Mouse (Mus musculus): ENCODE data around the gene Arhgap35. TPM values are rescaled to one million over a fixed set of nuclear protein-coding genes. Genes with fewer than 3 reads are reported as not detected.

The Arhgap35 gene
- polyA plus RNA-seq, 1 experiment = 13.4 TPM

DNA sequence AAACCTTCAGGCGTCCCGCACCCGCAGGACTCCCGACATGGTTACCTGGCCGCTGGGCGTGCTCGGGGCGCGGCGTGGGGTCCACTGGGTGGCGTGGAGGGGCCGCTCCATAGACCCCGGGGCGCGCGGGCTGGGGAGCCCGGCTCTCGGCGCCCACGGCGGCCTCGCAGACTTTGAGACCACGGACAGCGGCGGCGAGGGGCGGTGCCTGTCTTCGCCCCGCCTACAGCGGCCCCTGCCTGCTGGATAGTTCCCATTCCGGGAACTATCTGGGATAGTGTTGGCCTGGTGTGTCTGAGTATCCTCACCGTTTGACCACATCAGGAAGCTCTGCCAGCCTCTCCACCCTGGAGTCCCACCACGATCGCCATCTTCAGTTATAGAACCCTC lies 138.2 kb downstream of the Arhgap35 start:
- DNase-seq = no peak
- TF ChIP-seq POLR2A (IDR thresholded peaks at IDR 0.05; ENCODE audit: control insufficient read depth, extremely low read depth, insufficient read depth, low read length, poor library complexity) = no peak
- TF ChIP-seq CTCF (IDR thresholded peaks at IDR 0.05; ENCODE audit: borderline replicate concordance, control insufficient read depth, extremely low read depth, insufficient read depth, low read length, poor library complexity) = no peak
- WGBS = 10% methylated on average over 32 of the region's 34 CpGs
- Histone ChIP-seq H3K27me3 (ENCODE audit: control insufficient read depth, insufficient read depth, low read length) (peaks cover 33% of the 10 kb centered on the region), H3K4me3 (ENCODE audit: control insufficient read depth, insufficient read depth, low read length) (no peak overlapping the region), H3K27ac (ENCODE audit: control insufficient read depth, insufficient read depth, low read length) (no peak overlapping the region), H3K36me3 (ENCODE audit: control insufficient read depth, insufficient read depth, low read length) (no peaks in the 10 kb centered on the region), H3K4me1 (replicated peaks; ENCODE audit: control insufficient read depth, insufficient read depth, low read length) (no peaks in the 10 kb centered on the region; the same call in 1 of the 2 replicates)

DNA sequence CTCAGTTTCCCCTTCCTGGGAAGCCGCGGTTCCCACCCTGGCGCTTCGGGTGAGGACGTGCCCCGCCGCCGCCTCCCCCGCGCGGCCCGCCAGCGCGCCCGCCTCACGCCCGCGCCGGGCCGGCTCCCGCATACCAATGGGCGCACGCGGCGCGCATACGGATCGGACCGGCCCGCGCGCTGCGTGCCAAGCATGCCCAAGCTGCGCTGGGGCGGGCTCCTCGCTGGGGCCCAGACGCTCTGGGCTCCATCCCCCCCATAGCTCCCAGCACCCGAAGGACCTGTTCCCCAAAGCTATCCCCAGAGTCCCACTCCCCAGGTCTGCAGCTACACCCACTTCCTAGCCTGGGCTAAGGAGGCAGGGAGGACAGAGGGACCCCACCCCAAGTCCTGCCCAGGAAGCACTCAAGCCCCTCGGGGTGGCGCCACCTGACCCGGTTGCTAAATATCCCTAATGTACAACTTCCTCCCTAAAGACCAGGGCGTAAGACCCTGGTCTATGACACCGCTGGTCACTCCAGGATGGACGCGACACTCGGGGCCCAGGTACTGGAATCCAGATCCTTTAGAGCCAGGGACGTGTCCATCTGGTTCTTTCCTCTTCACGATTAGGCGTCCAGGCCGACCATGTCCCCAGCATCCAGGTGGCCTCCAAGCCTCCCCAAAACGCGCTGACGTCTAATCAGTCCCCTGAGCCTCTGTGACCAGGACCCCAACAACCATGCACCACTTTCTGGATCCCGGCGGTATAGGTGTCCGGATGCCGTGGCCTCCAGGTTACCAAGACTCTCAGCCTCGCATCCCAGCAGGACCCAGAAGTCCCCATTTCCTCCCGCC lies 138.8 kb downstream of the Arhgap35 start:
- H3K27me3 ChIP-seq (ENCODE audit: control insufficient read depth, insufficient read depth, low read length) = peaks cover 33% of the 10 kb centered on the region
- H3K4me3 ChIP-seq (ENCODE audit: control insufficient read depth, insufficient read depth, low read length) = no peak overlapping the region
- TF ChIP-seq POLR2A (IDR thresholded peaks at IDR 0.05; ENCODE audit: control insufficient read depth, extremely low read depth, insufficient read depth, low read length, poor library complexity) (no peak), CTCF (IDR thresholded peaks at IDR 0.05; ENCODE audit: borderline replicate concordance, control insufficient read depth, extremely low read depth, insufficient read depth, low read length, poor library complexity) (no peak)
- H3K27ac ChIP-seq (ENCODE audit: control insufficient read depth, insufficient read depth, low read length) = no peak overlapping the region
- DNase-seq = no peak
- no peaks in the 10 kb centered on the region; the same call in 1 of the 2 replicates for H3K4me1 ChIP-seq (replicated peaks; ENCODE audit: control insufficient read depth, insufficient read depth, low read length)
- H3K36me3 ChIP-seq (ENCODE audit: control insufficient read depth, insufficient read depth, low read length) = no peaks in the 10 kb centered on the region
- WGBS = 7% methylated on average over 59 of the region's 59 CpGs

DNA sequence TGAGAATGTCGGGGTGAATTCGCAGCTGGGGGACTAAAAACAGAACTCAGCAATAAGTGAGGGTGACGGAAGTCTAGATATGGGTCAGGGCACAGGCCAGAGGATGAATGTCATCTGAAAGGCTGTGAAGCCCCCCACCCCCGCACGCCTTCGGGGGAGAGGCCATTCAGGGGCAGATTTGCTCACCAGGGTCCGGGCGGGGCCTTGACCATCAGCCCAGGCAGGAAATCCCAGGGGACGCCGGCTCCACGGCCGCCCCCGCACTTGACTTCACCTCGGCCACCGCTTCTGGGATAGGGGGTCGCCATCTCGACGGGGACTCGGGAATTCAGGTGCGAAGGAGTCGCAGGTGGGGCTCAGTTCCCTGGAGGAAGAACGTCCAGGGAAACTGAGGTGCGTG lies 139.5 kb downstream of the Arhgap35 start:
- 11% methylated on average over 23 of the region's 23 CpGs for WGBS
- Histone ChIP-seq H3K27me3 (ENCODE audit: control insufficient read depth, insufficient read depth, low read length) (peaks cover 33% of the 10 kb centered on the region), H3K4me3 (ENCODE audit: control insufficient read depth, insufficient read depth, low read length) (no peak overlapping the region), H3K36me3 (ENCODE audit: control insufficient read depth, insufficient read depth, low read length) (no peaks in the 10 kb centered on the region), H3K27ac (ENCODE audit: control insufficient read depth, insufficient read depth, low read length) (no peak overlapping the region), H3K4me1 (replicated peaks; ENCODE audit: control insufficient read depth, insufficient read depth, low read length) (no peaks in the 10 kb centered on the region; the same call in 1 of the 2 replicates)
- TF ChIP-seq CTCF (IDR thresholded peaks at IDR 0.05; ENCODE audit: borderline replicate concordance, control insufficient read depth, extremely low read depth, insufficient read depth, low read length, poor library complexity) (no peak), POLR2A (IDR thresholded peaks at IDR 0.05; ENCODE audit: control insufficient read depth, extremely low read depth, insufficient read depth, low read length, poor library complexity) (no peak)
- no peak for DNase-seq

GRCm38 (mm10) chr7:16474445-16474844 lies 140.3 kb downstream of the Arhgap35 start:
- TF ChIP-seq POLR2A (IDR thresholded peaks at IDR 0.05; ENCODE audit: control insufficient read depth, extremely low read depth, insufficient read depth, low read length, poor library complexity) (no peak), CTCF (IDR thresholded peaks at IDR 0.05; ENCODE audit: borderline replicate concordance, control insufficient read depth, extremely low read depth, insufficient read depth, low read length, poor library complexity) (no peak)
- no peaks in the 10 kb centered on the region for H3K36me3 ChIP-seq (ENCODE audit: control insufficient read depth, insufficient read depth, low read length)
- H3K27ac ChIP-seq (ENCODE audit: control insufficient read depth, insufficient read depth, low read length) = no peak overlapping the region
- no peak overlapping the region for H3K4me3 ChIP-seq (ENCODE audit: control insufficient read depth, insufficient read depth, low read length)
- no peak for DNase-seq
- 16% methylated on average over 33 of the region's 33 CpGs for WGBS
- H3K27me3 ChIP-seq (ENCODE audit: control insufficient read depth, insufficient read depth, low read length) = peaks cover 33% of the 10 kb centered on the region
- H3K4me1 ChIP-seq (replicated peaks; ENCODE audit: control insufficient read depth, insufficient read depth, low read length) = no peaks in the 10 kb centered on the region; the same call in 1 of the 2 replicates

DNA sequence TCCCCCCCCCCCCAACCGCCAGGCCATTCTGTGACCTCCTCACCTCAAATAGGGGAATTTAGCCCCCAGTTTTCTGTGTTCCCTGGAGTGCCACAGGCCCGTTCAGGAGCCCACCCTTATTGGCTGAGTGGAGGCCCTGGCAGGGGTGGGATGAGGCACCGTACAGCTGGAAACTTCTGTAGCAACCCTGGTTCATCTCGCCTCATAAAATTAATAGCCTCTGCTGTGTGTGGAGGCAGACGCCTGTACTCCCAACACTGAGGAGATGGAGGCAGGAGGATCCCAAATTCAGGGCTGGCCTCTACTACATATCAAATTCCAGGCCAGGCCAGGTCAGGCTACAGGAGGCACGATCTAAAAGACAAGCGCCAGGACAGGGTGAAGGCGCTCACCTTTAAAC lies 140.9 kb downstream of the Arhgap35 start:
- 91% methylated on average over 8 of the region's 8 CpGs for WGBS
- Histone ChIP-seq H3K36me3 (ENCODE audit: control insufficient read depth, insufficient read depth, low read length) (no peaks in the 10 kb centered on the region), H3K4me3 (ENCODE audit: control insufficient read depth, insufficient read depth, low read length) (no peak overlapping the region), H3K27ac (ENCODE audit: control insufficient read depth, insufficient read depth, low read length) (no peak overlapping the region), H3K27me3 (ENCODE audit: control insufficient read depth, insufficient read depth, low read length) (peaks cover 33% of the 10 kb centered on the region), H3K4me1 (replicated peaks; ENCODE audit: control insufficient read depth, insufficient read depth, low read length) (no peaks in the 10 kb centered on the region; the same call in 1 of the 2 replicates)
- no peak for DNase-seq
- no peak for TF ChIP-seq POLR2A (IDR thresholded peaks at IDR 0.05; ENCODE audit: control insufficient read depth, extremely low read depth, insufficient read depth, low read length, poor library complexity)
- TF ChIP-seq CTCF (IDR thresholded peaks at IDR 0.05; ENCODE audit: borderline replicate concordance, control insufficient read depth, extremely low read depth, insufficient read depth, low read length, poor library complexity) = no peak

- Histone ChIP-seq H3K4me3 (ENCODE audit: control insufficient read depth, insufficient read depth, low read length) (no peak overlapping the region), H3K27me3 (ENCODE audit: control insufficient read depth, insufficient read depth, low read length) (peaks cover 33% of the 10 kb centered on the region), H3K36me3 (ENCODE audit: control insufficient read depth, insufficient read depth, low read length) (no peaks in the 10 kb centered on the region), H3K27ac (ENCODE audit: control insufficient read depth, insufficient read depth, low read length) (no peak overlapping the region), H3K4me1 (replicated peaks; ENCODE audit: control insufficient read depth, insufficient read depth, low read length) (no peaks in the 10 kb centered on the region; the same call in 1 of the 2 replicates)
- 37% methylated on average over 17 of the region's 17 CpGs for WGBS
- TF ChIP-seq POLR2A (IDR thresholded peaks at IDR 0.05; ENCODE audit: control insufficient read depth, extremely low read depth, insufficient read depth, low read length, poor library complexity) (no peak), CTCF (IDR thresholded peaks at IDR 0.05; ENCODE audit: borderline replicate concordance, control insufficient read depth, extremely low read depth, insufficient read depth, low read length, poor library complexity) (no peak)
- DNase-seq = no peak
Measured at GRCm38 (mm10) chr7:16472116-16472709, 142.6 kb downstream of the Arhgap35 start.

Data from thymus, adult 2 months (tissue).